Mouse (Mus musculus): ENCODE measurements at regions not wholly inside any gene's neighbourhood (a gene's known extent, or its start where the extent isn't known, plus 50 kb on each side); places are given as distances from the start of the nearest gene placed in this dataset.

- Histone ChIP-seq H3K27me3 (ENCODE audit: control insufficient read depth, insufficient read depth, low read length) (no peaks in the 10 kb centered on the region), H3K4me1 (ENCODE audit: control insufficient read depth, insufficient read depth, low read length) (no peaks in the 10 kb centered on the region), H3K79me2 (replicated peaks; ENCODE audit: control insufficient read depth, insufficient read depth, low read length) (no peaks in the 10 kb centered on the region), H3K4me3 (no peak overlapping the region), H3K27ac (no peak overlapping the region), H3K36me3 (ENCODE audit: control insufficient read depth, insufficient read depth, low read length) (no peaks in the 10 kb centered on the region), H3K9ac (ENCODE audit: low read depth, low read length) (no peak overlapping the region)
- DNase-seq = no peak
- intact Hi-C loops (cut with DNase I) = no loop called here
- TF ChIP-seq EP300 (IDR thresholded peaks at IDR 0.05; ENCODE audit: insufficient read depth, low read depth, low read length) (no peak), CTCF (IDR thresholded peaks at IDR 0.05) (no peak)
Measured at GRCm38 (mm10) chr13:32581598-32581997, 202.2 kb downstream of the Mylk4 start.

- WGBS = 84% methylated on average over 2 of the region's 2 CpGs
Measured at GRCm38 (mm10) chr13:32567850-32568249, 215.9 kb downstream of the Mylk4 start.

GRCm38 (mm10) chr13:32560666-32561065, 222.1 kb upstream of the Gmds start:
- TF ChIP-seq POLR2A (IDR thresholded peaks at IDR 0.05; ENCODE audit: insufficient read depth, low read depth, low read length) (no peak), CTCF (IDR thresholded peaks at IDR 0.05) (no peak), EP300 (IDR thresholded peaks at IDR 0.05; ENCODE audit: insufficient read depth, low read depth, low read length) (no peak)
- no peak overlapping the region for H3K9ac ChIP-seq (ENCODE audit: low read depth, low read length)
- no peaks in the 10 kb centered on the region for H3K27me3 ChIP-seq (ENCODE audit: control insufficient read depth, insufficient read depth, low read length)
- intact Hi-C loops (cut with DNase I) = no loop called here
- no peaks in the 10 kb centered on the region for H3K36me3 ChIP-seq (ENCODE audit: control insufficient read depth, insufficient read depth, low read length)
- H3K4me3 ChIP-seq = no peak overlapping the region
- no peaks in the 10 kb centered on the region for H3K4me1 ChIP-seq (ENCODE audit: control insufficient read depth, insufficient read depth, low read length)
- no peaks in the 10 kb centered on the region for H3K79me2 ChIP-seq (replicated peaks; ENCODE audit: control insufficient read depth, insufficient read depth, low read length)
- no peak for DNase-seq
- H3K27ac ChIP-seq = no peak overlapping the region

More at GRCm38 (mm10) chr13:32567850-32568249, 215.9 kb downstream of the Mylk4 start:
- no peak overlapping the region for H3K4me3 ChIP-seq
- DNase-seq = no peak
- H3K27me3 ChIP-seq (ENCODE audit: control insufficient read depth, insufficient read depth, low read length) = no peaks in the 10 kb centered on the region
- no peaks in the 10 kb centered on the region for H3K4me1 ChIP-seq (ENCODE audit: control insufficient read depth, insufficient read depth, low read length)
- TF ChIP-seq EP300 (IDR thresholded peaks at IDR 0.05; ENCODE audit: insufficient read depth, low read depth, low read length) (no peak), CTCF (IDR thresholded peaks at IDR 0.05) (no peak), POLR2A (IDR thresholded peaks at IDR 0.05; ENCODE audit: insufficient read depth, low read depth, low read length) (no peak)
- H3K36me3 ChIP-seq (ENCODE audit: control insufficient read depth, insufficient read depth, low read length) = no peaks in the 10 kb centered on the region
- H3K79me2 ChIP-seq (replicated peaks; ENCODE audit: control insufficient read depth, insufficient read depth, low read length) = no peaks in the 10 kb centered on the region
- H3K27ac ChIP-seq = no peak overlapping the region
- intact Hi-C loops (cut with DNase I) = no loop called here
- H3K9ac ChIP-seq (ENCODE audit: low read depth, low read length) = no peak overlapping the region

GRCm38 (mm10) chr13:32556396-32556795, 217.9 kb upstream of the Gmds start:
- Histone ChIP-seq H3K9ac (ENCODE audit: low read depth, low read length) (no peak overlapping the region), H3K27ac (no peak overlapping the region), H3K36me3 (ENCODE audit: control insufficient read depth, insufficient read depth, low read length) (no peaks in the 10 kb centered on the region), H3K4me3 (no peak overlapping the region), H3K4me1 (ENCODE audit: control insufficient read depth, insufficient read depth, low read length) (no peaks in the 10 kb centered on the region), H3K79me2 (replicated peaks; ENCODE audit: control insufficient read depth, insufficient read depth, low read length) (no peaks in the 10 kb centered on the region), H3K27me3 (ENCODE audit: control insufficient read depth, insufficient read depth, low read length) (no peaks in the 10 kb centered on the region)
- intact Hi-C loops (cut with DNase I) = no loop called here
- no peak for DNase-seq
- no peak for TF ChIP-seq POLR2A (IDR thresholded peaks at IDR 0.05; ENCODE audit: insufficient read depth, low read depth, low read length)
- TF ChIP-seq EP300 (IDR thresholded peaks at IDR 0.05; ENCODE audit: insufficient read depth, low read depth, low read length) = no peak
- no peak for TF ChIP-seq CTCF (IDR thresholded peaks at IDR 0.05)
- 71% methylated on average over 2 of the region's 2 CpGs for WGBS

- Histone ChIP-seq H3K79me2 (replicated peaks; ENCODE audit: control insufficient read depth, insufficient read depth, low read length) (no peaks in the 10 kb centered on the region), H3K27ac (no peak overlapping the region), H3K27me3 (ENCODE audit: control insufficient read depth, insufficient read depth, low read length) (no peaks in the 10 kb centered on the region), H3K36me3 (ENCODE audit: control insufficient read depth, insufficient read depth, low read length) (no peaks in the 10 kb centered on the region), H3K4me3 (no peak overlapping the region), H3K9ac (ENCODE audit: low read depth, low read length) (no peak overlapping the region), H3K4me1 (ENCODE audit: control insufficient read depth, insufficient read depth, low read length) (no peaks in the 10 kb centered on the region)
- TF ChIP-seq EP300 (IDR thresholded peaks at IDR 0.05; ENCODE audit: insufficient read depth, low read depth, low read length) (no peak), CTCF (IDR thresholded peaks at IDR 0.05) (no peak), POLR2A (IDR thresholded peaks at IDR 0.05; ENCODE audit: insufficient read depth, low read depth, low read length) (no peak)
- DNase-seq = no peak
- 98% methylated on average over 1 of the region's 1 CpGs for WGBS
- intact Hi-C loops (cut with DNase I) = no loop called here
Measured at GRCm38 (mm10) chr13:32555064-32555463, 216.5 kb upstream of the Gmds start.

GRCm38 (mm10) chr13:32554601-32555000, 216.1 kb upstream of the Gmds start:
- no peaks in the 10 kb centered on the region for H3K27me3 ChIP-seq (ENCODE audit: control insufficient read depth, insufficient read depth, low read length)
- no peak overlapping the region for H3K4me3 ChIP-seq
- TF ChIP-seq POLR2A (IDR thresholded peaks at IDR 0.05; ENCODE audit: insufficient read depth, low read depth, low read length) (no peak), CTCF (IDR thresholded peaks at IDR 0.05) (no peak), EP300 (IDR thresholded peaks at IDR 0.05; ENCODE audit: insufficient read depth, low read depth, low read length) (no peak)
- H3K27ac ChIP-seq = no peak overlapping the region
- 94% methylated on average over 3 of the region's 3 CpGs for WGBS
- H3K79me2 ChIP-seq (replicated peaks; ENCODE audit: control insufficient read depth, insufficient read depth, low read length) = no peaks in the 10 kb centered on the region
- intact Hi-C loops (cut with DNase I) = no loop called here
- no peaks in the 10 kb centered on the region for H3K4me1 ChIP-seq (ENCODE audit: control insufficient read depth, insufficient read depth, low read length)
- H3K9ac ChIP-seq (ENCODE audit: low read depth, low read length) = no peak overlapping the region
- DNase-seq = no peak
- H3K36me3 ChIP-seq (ENCODE audit: control insufficient read depth, insufficient read depth, low read length) = no peaks in the 10 kb centered on the region
